Mouse (Mus musculus) liver, embryonic 11.5 days (tissue): ENCODE results near the gene Ceacam1. TPM values are rescaled to one million over a fixed set of nuclear protein-coding genes. Genes with fewer than 3 reads are reported as not detected.

Experiments used
- ATAC-seq: fragments of 200-750 bp; cut with Nextera tagmentation; replicated peaks from 2 replicates; pipeline ENCODE4 v1.8.0; 2017; ENCODE audit warnings: moderate number of reproducible peaks, mild to moderate bottlenecking, moderate TSS enrichment, moderate library complexity; ENCODE audit not compliant: low FRiP score
- DNase-seq: peaks from one replicate; pipeline ENCODE4 v3.0.0-alpha.2; 2017; ENCODE audit warnings: low spot score
- H3K27ac ChIP-seq: fragments of 300-500 bp; sonication (generic); 2 replicates; pipeline ENCODE4 v1.5.1; 2014; ENCODE audit warnings: mild to moderate bottlenecking, low read depth, low read length, control low read depth
- H3K27me3 ChIP-seq: fragments of 300-500 bp; sonication (generic); replicated peaks from 2 replicates; pipeline ENCODE4 v1.6.1; 2014; ENCODE audit warnings: low read length, mixed read lengths; ENCODE audit not compliant: control insufficient read depth, insufficient read depth
- H3K36me3 ChIP-seq: fragments of 300-500 bp; sonication (generic); 2 replicates; pipeline ENCODE4 v1.6.1; 2014; ENCODE audit warnings: mild to moderate bottlenecking, low read length, moderate library complexity, mixed read lengths; ENCODE audit not compliant: control insufficient read depth, insufficient read depth
- H3K4me1 ChIP-seq: fragments of 300-500 bp; sonication (generic); replicated peaks from 2 replicates; pipeline ENCODE4 v1.6.1; 2014; ENCODE audit warnings: low read length, mixed read lengths; ENCODE audit not compliant: control insufficient read depth, insufficient read depth
- H3K4me2 ChIP-seq: fragments of 300-500 bp; sonication (generic); 2 replicates; pipeline ENCODE4 v1.6.1; 2014; ENCODE audit warnings: mild to moderate bottlenecking, control low read depth, moderate library complexity
- H3K4me3 ChIP-seq: fragments of 300-500 bp; sonication (generic); 2 replicates; pipeline ENCODE4 v1.5.1; 2014; ENCODE audit warnings: low read depth, low read length, control low read depth
- H3K9ac ChIP-seq: fragments of 300-500 bp; sonication (generic); 2 replicates; pipeline ENCODE4 v1.6.1; 2014; ENCODE audit warnings: low read depth, low read length, control low read depth
- H3K9me3 ChIP-seq: fragments of 300-500 bp; sonication (generic); 2 replicates; pipeline ENCODE4 v1.6.1; 2016; ENCODE audit warnings: low read length, inconsistent platforms, mixed read lengths; ENCODE audit not compliant: control insufficient read depth
- whole genome bisulfite sequencing: fragments of 180-500 bp; shearing (Covaris S2); extraction: QIAGEN DNeasy Blood & Tissue Kit; methylation state at CpG from one replicate; pipeline ENCODE4 v1.1.7; 2014; 5-methylcytosine and 5-hydroxymethylcytosine counted together
- polyA plus RNA-seq: library from polyadenylated mRNA; unstranded; fragments of >200 nt; fragmentation: Nextera tagmentation; extraction: Ambion mirVana; gene quantifications from 2 replicates; pipeline ENCODE4 v1.2.1, GENCODE M21; 2014

The Ceacam1 gene
- polyA plus RNA-seq, 1 experiment from 2014 or later = 3.6 TPM

- Histone ChIP-seq H3K4me2 (no peak overlapping the region), H3K4me1 (peaks cover 2% of the 10 kb centered on the region; the same call in 1 of the 2 replicates), H3K27ac (no peak overlapping the region), H3K9ac (no peak overlapping the region), H3K4me3 (no peak overlapping the region), H3K9me3 (no peaks in the 10 kb centered on the region), H3K36me3 (no peaks in the 10 kb centered on the region), H3K27me3 (no peaks in the 10 kb centered on the region)
- DNase-seq = no peak
- ATAC-seq = no peak
- 80% methylated on average over 3 of the region's 3 CpGs for WGBS
Observed at GRCm38 (mm10) chr7:25452103-25452502, 25.3 kb downstream of the Ceacam1 start.

DNA sequence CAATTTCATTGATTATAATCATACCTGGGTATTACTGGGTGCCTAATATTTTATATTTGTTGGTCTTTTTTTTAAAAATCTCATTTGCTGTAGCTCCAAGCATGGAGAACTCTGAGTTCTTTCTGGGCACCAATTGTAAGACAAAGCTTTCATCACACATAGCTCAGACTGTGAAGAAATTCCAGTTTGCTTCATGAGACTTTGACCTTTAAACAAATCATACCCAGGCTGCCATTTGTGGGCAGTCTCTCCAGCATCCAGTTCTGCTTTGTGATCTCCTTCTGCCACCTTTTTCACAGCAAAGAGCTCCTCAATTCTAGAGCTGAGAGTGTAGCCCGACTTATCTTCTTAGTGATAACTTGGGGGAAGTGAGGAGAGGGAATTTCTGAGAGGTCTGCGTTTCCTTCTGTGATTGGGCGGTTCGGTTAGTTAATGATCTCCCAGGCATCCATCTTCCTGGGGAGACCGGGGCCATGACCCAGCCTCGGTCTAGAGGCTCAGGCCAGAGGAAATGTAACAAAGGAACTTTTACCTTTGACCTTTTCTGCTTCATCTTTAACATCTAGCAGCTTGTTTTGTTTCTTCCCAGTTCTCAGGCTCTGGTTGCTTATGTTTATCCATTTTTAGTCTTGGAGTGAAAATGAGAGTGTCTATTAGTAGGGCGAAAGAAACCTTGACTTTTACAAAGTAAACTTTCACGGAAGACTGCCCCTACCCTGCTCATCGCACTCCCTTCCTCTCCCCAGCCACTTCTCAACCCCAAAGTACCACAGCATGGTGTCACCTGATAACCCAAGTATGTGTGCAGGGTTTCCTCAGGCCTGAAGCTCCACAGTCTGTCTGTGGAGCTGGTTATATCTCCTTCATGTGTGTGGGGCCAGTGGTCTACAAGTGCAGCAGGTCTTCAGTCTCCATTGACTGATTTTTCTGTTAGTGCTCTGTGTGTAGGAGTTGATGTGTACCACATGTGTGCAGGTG, 27.2 kb downstream of the Ceacam1 start:
- Histone ChIP-seq H3K27ac (no peak overlapping the region), H3K4me3 (no peak overlapping the region), H3K4me2 (no peak overlapping the region), H3K9me3 (no peaks in the 10 kb centered on the region), H3K36me3 (no peaks in the 10 kb centered on the region), H3K4me1 (peaks cover 2% of the 10 kb centered on the region; the same call in 1 of the 2 replicates), H3K9ac (no peak overlapping the region), H3K27me3 (no peaks in the 10 kb centered on the region)
- ATAC-seq (no peak), DNase-seq (no peak)
- 31% methylated on average over 9 of the region's 9 CpGs for WGBS

GRCm38 (mm10) chr7:25440816-25441153, 36.6 kb downstream of the Ceacam1 start:
- no peaks in the 10 kb centered on the region for H3K27me3 ChIP-seq
- 81% methylated on average over 6 of the region's 6 CpGs for WGBS
- ATAC-seq (no peak), DNase-seq (no peak)
- no peaks in the 10 kb centered on the region for H3K36me3 ChIP-seq
- no peaks in the 10 kb centered on the region; the same call in 1 of the 2 replicates for H3K4me1 ChIP-seq
- no peaks in the 10 kb centered on the region for H3K9me3 ChIP-seq
- no peak overlapping the region for H3K9ac ChIP-seq
- H3K27ac ChIP-seq = no peak overlapping the region
- H3K4me3 ChIP-seq = no peak overlapping the region
- H3K4me2 ChIP-seq = no peak overlapping the region

- Histone ChIP-seq H3K4me2 (no peak overlapping the region), H3K9me3 (no peaks in the 10 kb centered on the region), H3K4me3 (no peak overlapping the region), H3K36me3 (no peaks in the 10 kb centered on the region), H3K4me1 (no peaks in the 10 kb centered on the region; the same call in 1 of the 2 replicates), H3K27me3 (no peaks in the 10 kb centered on the region), H3K27ac (no peak overlapping the region), H3K9ac (no peak overlapping the region)
- ATAC-seq = no peak
- DNase-seq = no peak
- 82% methylated on average over 9 of the region's 9 CpGs for WGBS
Observed at GRCm38 (mm10) chr7:25439978-25440815, 37.2 kb downstream of the Ceacam1 start.

GRCm38 (mm10) chr7:25439124-25439822, 38.1 kb downstream of the Ceacam1 start:
- H3K27ac ChIP-seq = no peak overlapping the region

DNA sequence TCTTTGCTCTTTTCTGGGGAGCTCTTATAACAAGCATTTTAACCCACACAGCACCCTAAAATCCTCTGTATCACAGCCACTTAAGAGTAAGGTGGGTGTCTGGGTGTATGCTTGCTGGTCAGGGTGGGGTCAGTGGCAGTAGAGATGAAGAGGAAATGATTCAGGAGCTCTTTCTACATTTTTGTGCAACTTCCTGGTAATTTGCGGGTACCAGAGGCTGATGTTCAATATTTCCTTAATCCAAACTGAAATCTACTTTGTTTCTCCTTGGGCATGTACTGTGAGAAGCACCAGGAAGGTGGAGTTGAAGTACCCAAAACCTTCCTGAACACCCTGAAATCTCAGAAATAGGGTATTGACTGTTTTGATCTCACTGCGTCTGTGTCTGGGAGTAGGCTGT, 40.7 kb downstream of the Ceacam1 start:
- H3K9me3 ChIP-seq = no peaks in the 10 kb centered on the region
- H3K36me3 ChIP-seq = no peaks in the 10 kb centered on the region
- 72% methylated on average over 2 of the region's 2 CpGs for WGBS
- H3K27me3 ChIP-seq = no peaks in the 10 kb centered on the region
- no peaks in the 10 kb centered on the region; the same call in 1 of the 2 replicates for H3K4me1 ChIP-seq
- ATAC-seq (no peak), DNase-seq (no peak)
- no peak overlapping the region for H3K9ac ChIP-seq
- H3K27ac ChIP-seq = no peak overlapping the region
- H3K4me2 ChIP-seq = no peak overlapping the region
- H3K4me3 ChIP-seq = no peak overlapping the region

More at GRCm38 (mm10) chr7:25439124-25439822, 38.1 kb downstream of the Ceacam1 start:
- no peak overlapping the region for H3K4me2 ChIP-seq
- H3K27me3 ChIP-seq = no peaks in the 10 kb centered on the region
- 90% methylated on average over 8 of the region's 8 CpGs for WGBS
- no peak overlapping the region for H3K4me3 ChIP-seq
- DNase-seq (no peak), ATAC-seq (no peak)
- no peaks in the 10 kb centered on the region for H3K36me3 ChIP-seq
- no peak overlapping the region for H3K9ac ChIP-seq
- H3K9me3 ChIP-seq = no peaks in the 10 kb centered on the region
- no peaks in the 10 kb centered on the region; the same call in 1 of the 2 replicates for H3K4me1 ChIP-seq

DNA sequence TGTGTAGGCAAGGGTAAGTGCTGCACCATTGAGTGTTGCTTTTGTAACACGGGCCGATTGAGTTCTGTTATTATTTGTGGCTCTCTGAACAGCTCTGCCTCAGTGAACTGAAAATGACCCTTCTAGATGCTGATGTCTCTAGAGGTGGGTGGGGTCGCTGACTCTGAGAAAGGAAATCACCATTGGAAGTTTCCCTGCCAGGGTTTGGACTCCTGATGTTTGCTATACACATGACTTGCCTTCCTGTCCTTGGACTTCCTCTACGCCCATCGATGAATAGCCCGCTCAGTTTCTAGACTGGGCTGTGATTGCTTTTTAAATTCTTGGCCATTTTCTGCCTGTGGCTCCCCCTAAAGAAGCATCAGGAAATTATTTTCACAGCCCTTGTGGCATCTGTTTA, 41.2 kb downstream of the Ceacam1 start:
- H3K4me1 ChIP-seq = no peaks in the 10 kb centered on the region; the same call in 1 of the 2 replicates
- no peaks in the 10 kb centered on the region for H3K9me3 ChIP-seq
- H3K9ac ChIP-seq = no peak overlapping the region
- H3K4me3 ChIP-seq = no peak overlapping the region
- H3K36me3 ChIP-seq = no peaks in the 10 kb centered on the region
- no peak for ATAC-seq
- no peak for DNase-seq
- H3K27ac ChIP-seq = no peak overlapping the region
- H3K27me3 ChIP-seq = no peaks in the 10 kb centered on the region
- no peak overlapping the region for H3K4me2 ChIP-seq
- 72% methylated on average over 6 of the region's 6 CpGs for WGBS

DNA sequence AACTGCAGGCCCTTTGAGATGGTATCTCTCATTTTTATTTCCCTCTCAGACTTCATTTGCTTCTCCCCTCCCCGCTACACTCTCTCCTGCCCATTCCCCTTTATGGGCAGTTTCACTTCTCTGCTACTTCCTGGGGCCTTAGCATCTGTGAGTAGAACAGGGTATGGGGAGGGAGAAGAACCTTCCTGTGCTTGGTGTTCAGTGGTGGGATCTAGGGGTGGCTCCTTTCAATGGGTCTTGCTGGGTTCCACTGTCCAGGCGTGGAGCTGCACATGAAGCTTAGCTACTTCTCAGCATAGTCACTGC, 41.9 kb downstream of the Ceacam1 start:
- no peak for ATAC-seq
- Histone ChIP-seq H3K4me1 (no peaks in the 10 kb centered on the region; the same call in 1 of the 2 replicates), H3K4me2 (no peak overlapping the region), H3K36me3 (no peaks in the 10 kb centered on the region), H3K27ac (no peak overlapping the region), H3K9me3 (no peaks in the 10 kb centered on the region), H3K27me3 (no peaks in the 10 kb centered on the region), H3K9ac (no peak overlapping the region), H3K4me3 (no peak overlapping the region)
- WGBS = 72% methylated on average over 2 of the region's 2 CpGs
- DNase-seq = no peak
